Mouse (Mus musculus): ENCODE results near the gene Ank3. TPM values are rescaled to one million over a fixed set of nuclear protein-coding genes. Genes with fewer than 3 reads are reported as not detected.

Ank3 gene
- polyA plus RNA-seq, 1 experiment from 2014 or later = 136 TPM

GRCm38 (mm10) chr10:69813823-69814522 is 415.4 kb downstream of the Ank3 start:
- Histone ChIP-seq H3K27me3 (ENCODE audit: control insufficient read depth, insufficient read depth, low read length) (no peaks in the 10 kb centered on the region), H3K9ac (no peak overlapping the region), H3K4me1 (replicated peaks; ENCODE audit: control insufficient read depth, insufficient read depth, low read length) (no peaks in the 10 kb centered on the region; the same call in 1 of the 2 replicates), H3K4me2 (replicated peaks) (no peak overlapping the region), H3K4me3 (replicated peaks; ENCODE audit: low read length) (no peak overlapping the region), H3K36me3 (replicated peaks; ENCODE audit: control insufficient read depth, insufficient read depth) (peaks cover 24% of the 10 kb centered on the region), H3K9me3 (ENCODE audit: control insufficient read depth, low read length) (no peaks in the 10 kb centered on the region), H3K27ac (no peak overlapping the region)
- no peak; the same call in 1 of the 2 replicates for ATAC-seq (ENCODE audit: low FRiP score)
- WGBS = 47% methylated on average over 6 of the region's 6 CpGs
- DNase-seq (ENCODE audit: low spot score) = no peak

GRCm38 (mm10) chr10:69821245-69821644 is 422.7 kb downstream of the Ank3 start:
- WGBS = 95% methylated on average over 7 of the region's 7 CpGs
- no peak overlapping the region for H3K4me3 ChIP-seq (replicated peaks; ENCODE audit: low read length)
- ATAC-seq (ENCODE audit: low FRiP score) = no peak
- peaks cover 44% of the 10 kb centered on the region for H3K36me3 ChIP-seq (replicated peaks; ENCODE audit: control insufficient read depth, insufficient read depth)
- no peak overlapping the region for H3K4me2 ChIP-seq (replicated peaks)
- no peak for DNase-seq (ENCODE audit: low spot score)
- H3K9ac ChIP-seq = no peak overlapping the region
- no peaks in the 10 kb centered on the region for H3K4me1 ChIP-seq (replicated peaks; ENCODE audit: control insufficient read depth, insufficient read depth, low read length)
- H3K9me3 ChIP-seq (ENCODE audit: control insufficient read depth, low read length) = no peaks in the 10 kb centered on the region
- no peaks in the 10 kb centered on the region for H3K27me3 ChIP-seq (ENCODE audit: control insufficient read depth, insufficient read depth, low read length)
- no peak overlapping the region for H3K27ac ChIP-seq

- Histone ChIP-seq H3K36me3 (replicated peaks; ENCODE audit: control insufficient read depth, insufficient read depth) (peaks cover 16% of the 10 kb centered on the region; the same call in 1 of the 2 replicates), H3K4me2 (replicated peaks) (no peak overlapping the region), H3K9me3 (ENCODE audit: control insufficient read depth, low read length) (no peaks in the 10 kb centered on the region), H3K9ac (no peak overlapping the region), H3K27me3 (ENCODE audit: control insufficient read depth, insufficient read depth, low read length) (no peaks in the 10 kb centered on the region), H3K4me3 (replicated peaks; ENCODE audit: low read length) (no peak overlapping the region), H3K27ac (no peak overlapping the region), H3K4me1 (replicated peaks; ENCODE audit: control insufficient read depth, insufficient read depth, low read length) (no peaks in the 10 kb centered on the region)
- WGBS = 87% methylated on average over 2 of the region's 2 CpGs
- ATAC-seq (ENCODE audit: low FRiP score) (no peak), DNase-seq (ENCODE audit: low spot score) (no peak)
Observed at GRCm38 (mm10) chr10:69828770-69829169, 430.2 kb downstream of the Ank3 start.

- no peak for DNase-seq (ENCODE audit: low spot score)
- no peak for ATAC-seq (ENCODE audit: low FRiP score)
- H3K4me1 ChIP-seq (replicated peaks; ENCODE audit: control insufficient read depth, insufficient read depth, low read length) = no peaks in the 10 kb centered on the region
- no peaks in the 10 kb centered on the region for H3K9me3 ChIP-seq (ENCODE audit: control insufficient read depth, low read length)
- peaks cover 12% of the 10 kb centered on the region; the same call in 1 of the 2 replicates for H3K36me3 ChIP-seq (replicated peaks; ENCODE audit: control insufficient read depth, insufficient read depth)
- H3K9ac ChIP-seq = no peak overlapping the region
- no peak overlapping the region for H3K4me2 ChIP-seq (replicated peaks)
- WGBS = 86% methylated on average over 3 of the region's 3 CpGs
- H3K4me3 ChIP-seq (replicated peaks; ENCODE audit: low read length) = no peak overlapping the region
- no peak overlapping the region for H3K27ac ChIP-seq
- no peaks in the 10 kb centered on the region for H3K27me3 ChIP-seq (ENCODE audit: control insufficient read depth, insufficient read depth, low read length)
Observed at GRCm38 (mm10) chr10:69829236-69829635, 430.7 kb downstream of the Ank3 start.

- H3K27ac ChIP-seq = no peak overlapping the region
- H3K4me2 ChIP-seq (replicated peaks) = no peak overlapping the region
- WGBS = 87% methylated on average over 7 of the region's 7 CpGs
- no peak overlapping the region for H3K4me3 ChIP-seq (replicated peaks; ENCODE audit: low read length)
- DNase-seq (ENCODE audit: low spot score) = no peak
- no peak overlapping the region for H3K9ac ChIP-seq
- no peak for ATAC-seq (ENCODE audit: low FRiP score)
- H3K36me3 ChIP-seq (replicated peaks; ENCODE audit: control insufficient read depth, insufficient read depth) = no peaks in the 10 kb centered on the region
- no peaks in the 10 kb centered on the region for H3K9me3 ChIP-seq (ENCODE audit: control insufficient read depth, low read length)
- no peaks in the 10 kb centered on the region for H3K27me3 ChIP-seq (ENCODE audit: control insufficient read depth, insufficient read depth, low read length)
- peaks cover 5% of the 10 kb centered on the region; the same call in 1 of the 2 replicates for H3K4me1 ChIP-seq (replicated peaks; ENCODE audit: control insufficient read depth, insufficient read depth, low read length)
Observed at GRCm38 (mm10) chr10:69831568-69831967, 433.0 kb downstream of the Ank3 start.

GRCm38 (mm10) chr10:69832241-69832640 is 433.7 kb downstream of the Ank3 start:
- WGBS = 79% methylated on average over 4 of the region's 4 CpGs
- no peaks in the 10 kb centered on the region for H3K9me3 ChIP-seq (ENCODE audit: control insufficient read depth, low read length)
- no peak overlapping the region for H3K27ac ChIP-seq
- H3K4me1 ChIP-seq (replicated peaks; ENCODE audit: control insufficient read depth, insufficient read depth, low read length) = peaks cover 5% of the 10 kb centered on the region; the same call in 1 of the 2 replicates
- H3K36me3 ChIP-seq (replicated peaks; ENCODE audit: control insufficient read depth, insufficient read depth) = no peaks in the 10 kb centered on the region
- H3K9ac ChIP-seq = no peak overlapping the region
- no peaks in the 10 kb centered on the region for H3K27me3 ChIP-seq (ENCODE audit: control insufficient read depth, insufficient read depth, low read length)
- no peak for DNase-seq (ENCODE audit: low spot score)
- no peak overlapping the region for H3K4me2 ChIP-seq (replicated peaks)
- no peak overlapping the region for H3K4me3 ChIP-seq (replicated peaks; ENCODE audit: low read length)
- no peak for ATAC-seq (ENCODE audit: low FRiP score)

- Histone ChIP-seq H3K9ac (no peak overlapping the region), H3K27ac (no peak overlapping the region), H3K4me2 (replicated peaks) (no peak overlapping the region), H3K27me3 (ENCODE audit: control insufficient read depth, insufficient read depth, low read length) (no peaks in the 10 kb centered on the region), H3K9me3 (ENCODE audit: control insufficient read depth, low read length) (no peaks in the 10 kb centered on the region), H3K36me3 (replicated peaks; ENCODE audit: control insufficient read depth, insufficient read depth) (no peaks in the 10 kb centered on the region), H3K4me1 (replicated peaks; ENCODE audit: control insufficient read depth, insufficient read depth, low read length) (peaks cover 5% of the 10 kb centered on the region; the same call in 1 of the 2 replicates), H3K4me3 (replicated peaks; ENCODE audit: low read length) (no peak overlapping the region)
- DNase-seq (ENCODE audit: low spot score) = no peak
- ATAC-seq (ENCODE audit: low FRiP score) = no peak
- 84% methylated on average over 7 of the region's 7 CpGs for WGBS
Observed at GRCm38 (mm10) chr10:69832822-69833221, 434.2 kb downstream of the Ank3 start.

- no peak for DNase-seq (ENCODE audit: low spot score)
- no peak overlapping the region for H3K4me3 ChIP-seq (replicated peaks; ENCODE audit: low read length)
Observed at GRCm38 (mm10) chr10:69834700-69835099, 436.1 kb downstream of the Ank3 start.

GRCm38 (mm10) chr10:69845749-69846148 is 447.2 kb downstream of the Ank3 start:
- Histone ChIP-seq H3K9me3 (ENCODE audit: control insufficient read depth, low read length) (no peaks in the 10 kb centered on the region), H3K4me3 (replicated peaks; ENCODE audit: low read length) (no peak overlapping the region), H3K4me1 (replicated peaks; ENCODE audit: control insufficient read depth, insufficient read depth, low read length) (0 out of 2 replicates have a peak, but pooled peaks cover 2% of the 10 kb centered on the region), H3K27me3 (ENCODE audit: control insufficient read depth, insufficient read depth, low read length) (no peaks in the 10 kb centered on the region), H3K36me3 (replicated peaks; ENCODE audit: control insufficient read depth, insufficient read depth) (peaks cover 9% of the 10 kb centered on the region), H3K4me2 (replicated peaks) (no peak overlapping the region), H3K27ac (no peak overlapping the region), H3K9ac (no peak overlapping the region)
- DNase-seq (ENCODE audit: low spot score) (peak; percentile 81), ATAC-seq (ENCODE audit: low FRiP score) (peak; percentile 65; the same call in 1 of the 2 replicates)
- WGBS = 33% methylated on average over 4 of the region's 4 CpGs

More at GRCm38 (mm10) chr10:69834700-69835099, 436.1 kb downstream of the Ank3 start:
- H3K9ac ChIP-seq = no peak overlapping the region
- no peaks in the 10 kb centered on the region for H3K27me3 ChIP-seq (ENCODE audit: control insufficient read depth, insufficient read depth, low read length)
- WGBS = 63% methylated on average over 4 of the region's 4 CpGs
- H3K4me2 ChIP-seq (replicated peaks) = no peak overlapping the region
- H3K27ac ChIP-seq = 0 out of 2 replicates have a peak overlapping the region, but pooled peaks have one; percentile 14
- ATAC-seq (ENCODE audit: low FRiP score) = no peak
- H3K4me1 ChIP-seq (replicated peaks; ENCODE audit: control insufficient read depth, insufficient read depth, low read length) = peaks cover 5% of the 10 kb centered on the region; the same call in 1 of the 2 replicates
- no peaks in the 10 kb centered on the region for H3K36me3 ChIP-seq (replicated peaks; ENCODE audit: control insufficient read depth, insufficient read depth)
- no peaks in the 10 kb centered on the region for H3K9me3 ChIP-seq (ENCODE audit: control insufficient read depth, low read length)
